Mouse (Mus musculus) small intestine, adult 2 months (tissue): ENCODE measurements around the gene H1f0. TPM values are rescaled to one million over a fixed set of nuclear protein-coding genes. Genes with fewer than 3 reads are reported as not detected.

Experiments used
- H3K27ac ChIP-seq: fragments of 200-500 bp; 2 replicates; pipeline ENCODE4 v1.5.1; 2012; ENCODE audit warnings: low read depth, low read length, control low read depth, inconsistent platforms; ENCODE audit not compliant: insufficient read depth
- H3K27me3 ChIP-seq: fragments of 200-500 bp; 2 replicates; pipeline ENCODE4 v1.6.1; 2012; ENCODE audit warnings: mild to moderate bottlenecking, moderate library complexity, low read length, inconsistent platforms; ENCODE audit not compliant: control insufficient read depth, insufficient read depth
- H3K36me3 ChIP-seq: fragments of 200-500 bp; 2 replicates; pipeline ENCODE4 v1.6.1; 2012; ENCODE audit warnings: mild to moderate bottlenecking, low read length, control low read depth, inconsistent platforms; ENCODE audit not compliant: control insufficient read depth, insufficient read depth
- H3K4me1 ChIP-seq: fragments of 200-500 bp; 2 replicates; pipeline ENCODE4 v1.6.1; 2012; ENCODE audit warnings: low read length, inconsistent platforms, mixed read lengths; ENCODE audit not compliant: control insufficient read depth, insufficient read depth, insufficient read length
- H3K4me3 ChIP-seq: fragments of 200-500 bp; 2 replicates; pipeline ENCODE4 v1.5.1; 2012; ENCODE audit warnings: low read depth, mild to moderate bottlenecking, control low read depth, inconsistent platforms, low read length, moderate library complexity
- CTCF ChIP-seq: fragments of 200-500 bp; IDR thresholded peaks from 2 replicates; pipeline ENCODE4 v1.5.1; 2012; ENCODE audit warnings: low read depth, mild to moderate bottlenecking, control low read depth, inconsistent platforms, low read length, moderate library complexity, mixed read lengths; ENCODE audit not compliant: insufficient replicate concordance, insufficient read length; ENCODE audit errors: extremely low read depth
- POLR2A ChIP-seq: fragments of 200-500 bp; IDR thresholded peaks from 2 replicates; pipeline ENCODE4 v1.6.1; 2012; ENCODE audit warnings: low read depth, mild to moderate bottlenecking, control low read depth, inconsistent platforms, low read length, moderate library complexity
- WGBS: fragments of 180-500 bp; shearing (Covaris S2); methylation state at CpG from one replicate; pipeline ENCODE4 v1.1.7; 2018; 5-methylcytosine and 5-hydroxymethylcytosine counted together
- polyA plus RNA-seq: library from polyadenylated mRNA; depleted of rRNA; stranded (reverse); fragments of >200 nt; gene quantifications from 2 replicates; pipeline ENCODE4 v1.2.3, GENCODE M21; 2012

H1f0 gene
- polyA plus RNA-seq, 1 experiment, result 218 TPM

DNA sequence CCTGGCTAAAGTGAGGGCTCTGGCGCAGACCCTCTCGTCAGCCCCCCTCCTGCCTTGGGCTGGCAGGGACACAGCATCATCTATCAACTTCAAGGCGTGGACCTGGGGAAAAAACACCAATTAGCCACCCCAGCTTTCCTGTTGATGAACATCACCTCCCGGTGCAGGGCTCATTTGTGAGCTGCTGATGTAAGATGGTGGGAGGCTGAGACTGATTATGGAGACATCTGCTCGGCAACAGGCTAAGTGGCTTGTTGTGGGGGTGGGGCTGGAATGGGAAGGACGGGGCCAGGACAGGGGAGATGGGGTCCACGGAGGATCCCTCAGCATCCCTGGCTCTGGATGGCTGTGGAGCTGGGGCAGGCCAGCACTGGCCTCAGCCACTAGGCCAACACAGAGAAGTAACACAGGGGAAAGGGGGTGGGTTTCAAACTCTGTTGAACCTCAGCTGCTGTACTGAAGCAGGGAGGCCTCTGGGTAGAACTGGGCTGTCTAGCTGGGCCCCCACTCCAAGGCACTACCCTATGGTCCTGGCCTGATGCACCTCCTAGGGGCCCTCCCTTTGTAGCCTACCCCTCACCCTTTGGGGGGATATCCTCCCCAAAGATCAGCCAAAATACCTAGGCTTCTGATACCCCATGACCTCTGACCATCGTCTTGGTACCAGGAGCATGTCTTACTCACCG, 22.1 kb downstream of the H1f0 start:
- no peak overlapping the region for H3K27ac ChIP-seq
- TF ChIP-seq POLR2A, result no peak
- TF ChIP-seq CTCF, result no peak
- H3K36me3 ChIP-seq, result peaks cover 23% of the 10 kb centered on the region
- H3K4me3 ChIP-seq, result no peak overlapping the region
- WGBS, result 81% methylated on average over 9 of the region's 9 CpGs
- H3K27me3 ChIP-seq, result no peaks in the 10 kb centered on the region
- H3K4me1 ChIP-seq, result peaks cover 10% of the 10 kb centered on the region

DNA sequence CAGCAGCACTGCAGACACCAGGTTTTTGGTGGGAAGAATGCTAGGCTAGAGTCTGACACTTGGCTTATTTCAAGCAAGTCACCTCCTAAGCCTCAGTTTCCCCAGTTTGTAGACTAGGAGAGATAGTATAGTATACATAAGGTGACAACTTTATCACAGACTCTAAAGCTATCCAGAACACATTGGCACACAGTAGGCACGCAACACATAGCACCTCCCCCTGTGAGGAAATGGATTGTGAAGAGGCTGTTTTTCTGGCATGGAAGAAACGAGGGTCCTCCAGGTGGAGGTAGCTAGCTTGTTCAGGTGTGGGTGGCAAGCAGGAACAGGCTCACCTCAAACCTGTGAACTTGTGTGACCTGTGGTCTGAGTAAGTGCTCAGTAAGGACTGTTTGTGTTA, 22.7 kb downstream of the H1f0 start:
- no peak overlapping the region for H3K27ac ChIP-seq
- no peak for TF ChIP-seq CTCF
- no peak for TF ChIP-seq POLR2A
- H3K4me3 ChIP-seq, result no peak overlapping the region
- H3K36me3 ChIP-seq, result peaks cover 29% of the 10 kb centered on the region
- no peaks in the 10 kb centered on the region for H3K27me3 ChIP-seq
- WGBS, result 60% methylated on average over 2 of the region's 2 CpGs
- peaks cover 7% of the 10 kb centered on the region for H3K4me1 ChIP-seq

GRCm38 (mm10) chr15:79051461-79052360, 23.5 kb downstream of the H1f0 start:
- Histone ChIP-seq H3K4me1 (peaks cover 7% of the 10 kb centered on the region), H3K4me3 (no peak overlapping the region), H3K36me3 (peaks cover 37% of the 10 kb centered on the region), H3K27me3 (no peaks in the 10 kb centered on the region), H3K27ac (no peak overlapping the region)
- WGBS, result 50% methylated on average over 13 of the region's 13 CpGs
- TF ChIP-seq CTCF, result no peak
- TF ChIP-seq POLR2A, result no peak

DNA sequence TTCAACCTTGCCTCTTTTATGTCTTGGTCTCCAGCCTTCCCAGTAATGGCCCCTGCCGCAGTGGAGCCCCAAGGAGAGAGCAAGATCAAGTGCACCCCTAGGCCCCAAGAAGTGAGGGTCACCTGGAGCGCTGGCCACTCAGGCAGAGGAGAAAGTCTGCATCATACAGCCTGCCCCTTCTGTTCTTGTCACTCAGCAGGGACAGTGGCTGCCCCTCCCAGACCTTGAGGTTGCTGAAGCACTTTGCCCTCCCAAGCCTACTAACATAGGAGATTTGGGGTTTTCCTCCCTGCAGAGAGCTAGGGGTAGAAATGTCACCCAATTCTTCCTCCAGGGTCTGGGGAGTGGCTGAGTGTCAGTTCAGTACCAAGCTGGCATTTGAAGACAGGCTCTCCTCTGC, 24.1 kb downstream of the H1f0 start:
- peaks cover 40% of the 10 kb centered on the region for H3K36me3 ChIP-seq
- peaks cover 7% of the 10 kb centered on the region for H3K4me1 ChIP-seq
- H3K27ac ChIP-seq, result no peak overlapping the region
- no peaks in the 10 kb centered on the region for H3K27me3 ChIP-seq
- no peak overlapping the region for H3K4me3 ChIP-seq
- 89% methylated on average over 2 of the region's 2 CpGs for WGBS
- TF ChIP-seq POLR2A (no peak), CTCF (no peak)

- H3K27ac ChIP-seq, result no peak overlapping the region
- H3K4me1 ChIP-seq, result peaks cover 3% of the 10 kb centered on the region
- H3K27me3 ChIP-seq, result no peaks in the 10 kb centered on the region
- no peak overlapping the region for H3K4me3 ChIP-seq
- TF ChIP-seq POLR2A, result no peak
- TF ChIP-seq CTCF, result no peak
- peaks cover 67% of the 10 kb centered on the region for H3K36me3 ChIP-seq
- 93% methylated on average over 7 of the region's 7 CpGs for WGBS
Measured at GRCm38 (mm10) chr15:79056601-79057000, 28.4 kb downstream of the H1f0 start.

- WGBS, result 93% methylated on average over 6 of the region's 6 CpGs
- H3K36me3 ChIP-seq, result peaks cover 67% of the 10 kb centered on the region
Measured at GRCm38 (mm10) chr15:79057850-79058249, 29.6 kb downstream of the H1f0 start.

More at GRCm38 (mm10) chr15:79057850-79058249, 29.6 kb downstream of the H1f0 start:
- H3K4me3 ChIP-seq, result no peak overlapping the region
- H3K27ac ChIP-seq, result no peak overlapping the region
- peaks cover 2% of the 10 kb centered on the region; the same call in 1 of the 2 replicates for H3K4me1 ChIP-seq
- H3K27me3 ChIP-seq, result no peaks in the 10 kb centered on the region
- TF ChIP-seq POLR2A (no peak), CTCF (no peak)
